Mouse (Mus musculus) WW6 (cell line): ENCODE data around the gene Sema3b.

Experiments used
- DNase-seq: peaks from one replicate; pipeline ENCODE4 v3.0.0-alpha.2; 2013; ENCODE audit warnings: low read depth, low spot score

The Sema3b gene

DNA sequence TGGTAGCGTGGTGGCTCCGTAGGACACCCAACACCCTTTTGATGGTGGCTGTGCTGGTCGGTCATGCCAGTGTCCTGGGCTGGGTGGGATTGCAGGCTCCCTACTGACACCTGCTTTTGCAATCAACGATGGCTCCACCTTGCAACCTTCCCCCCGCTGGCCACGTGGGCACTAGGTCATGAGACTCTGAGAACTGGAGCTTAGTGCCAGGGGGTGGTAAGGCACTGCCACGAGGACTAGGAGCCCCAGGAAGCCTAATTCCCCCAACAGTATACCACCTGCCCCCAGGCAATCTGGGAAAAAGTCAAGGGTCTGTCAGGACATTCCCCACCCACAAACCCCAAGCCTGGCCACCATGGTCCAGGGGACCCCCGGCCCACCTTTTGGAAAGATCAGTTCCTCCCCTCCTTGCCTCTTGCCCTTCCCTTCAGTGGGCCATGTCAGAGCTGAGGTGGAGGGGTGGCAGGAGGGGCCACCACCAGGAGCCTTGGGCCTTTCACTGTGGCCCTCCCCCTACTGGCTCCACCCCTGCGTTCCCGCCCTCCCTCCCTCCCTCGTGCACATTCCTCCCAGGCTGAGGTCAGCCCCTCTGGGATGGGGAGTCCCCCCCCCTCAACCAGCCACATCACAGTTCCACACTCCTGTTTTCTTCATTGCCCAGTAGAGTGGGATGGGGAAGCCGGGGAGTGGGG, at the start of gene Sema3b:
TSS of gene Sema3b (minus strand) at position 489 of the 692 bp plus-strand sequence.
- no peak for DNase-seq

- no peak for DNase-seq
These were observed 49.1 kb upstream of the Sema3b start for GRCm38 (mm10) chr9:107658096-107658495.

- DNase-seq: no peak
These were observed 48.1 kb upstream of the Sema3b start for GRCm38 (mm10) chr9:107657144-107657543.

DNA sequence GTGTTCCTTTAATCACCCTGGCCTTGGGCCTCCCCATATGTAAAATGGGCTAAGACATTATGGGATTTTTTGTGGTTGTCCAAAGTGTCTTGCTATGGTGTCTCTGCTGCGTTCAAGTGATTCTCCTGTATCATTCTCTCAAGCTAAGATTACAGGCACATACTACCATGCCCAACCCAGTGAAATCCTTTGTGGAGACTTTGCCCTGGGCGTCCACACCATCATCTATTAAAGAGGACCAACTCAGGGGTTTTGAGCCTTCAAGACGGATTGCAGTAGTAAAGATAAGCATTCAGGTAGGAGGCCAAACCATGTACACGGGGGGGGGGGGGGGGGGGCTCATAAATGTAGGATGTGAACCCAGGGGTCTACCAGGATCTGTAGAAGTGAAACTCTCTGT, 45.6 kb upstream of the Sema3b start:
- DNase-seq: no peak

DNA sequence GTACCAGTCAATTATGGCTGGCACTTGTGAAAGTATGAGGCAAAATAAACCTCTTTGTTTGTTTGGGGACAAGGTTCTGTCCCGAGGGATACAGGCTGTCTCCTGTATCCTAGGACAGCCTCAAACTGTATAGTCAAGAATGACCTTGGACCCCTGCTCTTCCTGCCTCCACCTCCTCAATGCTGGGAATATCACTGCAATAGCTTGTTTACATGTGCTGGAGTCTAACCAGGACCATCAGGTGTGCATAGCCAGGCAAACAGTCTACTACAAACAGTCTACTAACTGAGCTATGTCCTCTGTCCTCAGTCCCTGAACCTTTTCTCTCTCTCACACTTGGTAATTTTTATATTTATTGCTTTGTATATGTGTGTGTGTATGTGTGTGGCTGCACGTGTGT, 44.4 kb upstream of the Sema3b start:
- no peak for DNase-seq

DNA sequence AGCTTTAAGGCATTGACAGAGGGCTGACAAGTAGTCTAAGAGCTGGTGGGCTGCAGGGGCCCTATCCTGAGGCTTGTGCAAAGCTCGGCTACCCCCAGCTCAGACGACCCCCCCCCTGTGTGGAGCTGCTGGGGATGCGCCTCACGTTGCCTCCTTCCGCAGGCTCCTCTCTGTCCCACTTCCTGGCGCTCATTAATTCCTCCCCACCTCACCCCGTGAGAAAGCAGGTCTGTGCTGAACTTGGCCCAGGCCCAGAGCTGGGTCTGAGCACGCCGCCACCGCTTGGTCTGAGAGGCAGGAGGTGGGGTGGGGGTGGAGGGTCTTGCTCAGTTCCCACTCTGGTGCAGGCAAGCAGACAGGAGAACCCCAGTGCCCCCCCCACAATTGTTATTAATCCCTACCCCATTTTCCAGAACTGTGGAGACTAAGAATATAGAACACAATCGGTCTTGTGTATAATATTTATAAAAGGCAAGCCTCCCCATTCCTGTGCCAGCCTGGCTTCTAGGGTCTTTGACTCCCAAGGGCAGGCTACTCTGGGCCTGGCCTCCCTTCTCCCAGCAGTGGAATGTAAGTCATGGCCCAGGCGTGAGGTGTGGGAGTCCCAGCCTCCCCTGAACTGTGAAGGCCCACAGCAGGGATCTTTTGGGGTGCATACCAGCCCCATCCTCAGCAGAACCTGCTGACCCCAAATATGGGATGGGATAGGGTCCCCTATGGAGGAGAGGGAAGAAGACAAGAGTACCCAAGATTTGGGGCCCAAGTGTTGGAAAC, 41.9 kb upstream of the Sema3b start:
- no peak for DNase-seq

DNA sequence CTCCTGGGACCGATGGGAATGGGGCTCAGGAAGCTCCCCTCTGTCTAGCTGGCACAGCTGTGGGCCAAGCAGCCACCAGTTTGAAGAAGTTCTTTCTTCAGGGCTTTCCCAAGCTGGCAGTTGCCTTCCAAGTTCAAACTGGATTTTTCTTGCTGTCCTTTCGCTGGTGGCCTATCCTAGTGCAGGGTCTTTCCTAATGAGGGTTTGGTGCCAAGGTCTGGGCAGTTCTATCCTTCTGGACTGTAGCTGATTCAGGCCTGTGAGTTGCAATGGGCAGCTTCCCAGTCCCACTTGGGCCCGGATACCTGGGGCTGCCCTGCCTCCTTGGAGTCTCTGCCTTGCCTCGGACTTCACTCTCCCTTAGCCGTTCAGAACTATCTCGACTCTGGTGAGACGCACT, 41.2 kb upstream of the Sema3b start:
- DNase-seq: no peak

DNA sequence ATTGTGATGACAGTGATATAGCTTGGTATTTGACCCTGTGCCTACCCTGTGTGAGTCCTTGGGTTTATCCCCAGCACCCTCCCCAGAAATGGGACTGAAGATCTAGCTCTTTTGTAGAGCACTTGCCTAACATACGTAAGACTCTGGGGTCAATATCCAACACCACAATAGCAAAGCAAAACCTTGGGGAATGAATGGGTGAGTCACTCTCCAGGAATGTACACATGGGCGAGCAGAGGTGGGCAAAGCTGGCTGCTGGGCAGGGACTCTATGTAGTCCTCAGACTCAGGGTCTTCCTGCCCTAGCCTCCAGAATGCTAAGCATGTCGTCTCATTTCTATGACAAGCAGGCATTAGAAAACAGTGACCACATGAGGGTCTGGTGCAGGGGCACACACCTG, 39.7 kb upstream of the Sema3b start:
- DNase-seq: no peak

- DNase-seq: no peak
These were observed 37.9 kb upstream of the Sema3b start for GRCm38 (mm10) chr9:107646975-107647374.

- DNase-seq: no peak
These were observed 36.5 kb upstream of the Sema3b start for GRCm38 (mm10) chr9:107645577-107645976.

GRCm38 (mm10) chr9:107645153-107645510, 36.1 kb upstream of the Sema3b start:
- DNase-seq: no peak

DNA sequence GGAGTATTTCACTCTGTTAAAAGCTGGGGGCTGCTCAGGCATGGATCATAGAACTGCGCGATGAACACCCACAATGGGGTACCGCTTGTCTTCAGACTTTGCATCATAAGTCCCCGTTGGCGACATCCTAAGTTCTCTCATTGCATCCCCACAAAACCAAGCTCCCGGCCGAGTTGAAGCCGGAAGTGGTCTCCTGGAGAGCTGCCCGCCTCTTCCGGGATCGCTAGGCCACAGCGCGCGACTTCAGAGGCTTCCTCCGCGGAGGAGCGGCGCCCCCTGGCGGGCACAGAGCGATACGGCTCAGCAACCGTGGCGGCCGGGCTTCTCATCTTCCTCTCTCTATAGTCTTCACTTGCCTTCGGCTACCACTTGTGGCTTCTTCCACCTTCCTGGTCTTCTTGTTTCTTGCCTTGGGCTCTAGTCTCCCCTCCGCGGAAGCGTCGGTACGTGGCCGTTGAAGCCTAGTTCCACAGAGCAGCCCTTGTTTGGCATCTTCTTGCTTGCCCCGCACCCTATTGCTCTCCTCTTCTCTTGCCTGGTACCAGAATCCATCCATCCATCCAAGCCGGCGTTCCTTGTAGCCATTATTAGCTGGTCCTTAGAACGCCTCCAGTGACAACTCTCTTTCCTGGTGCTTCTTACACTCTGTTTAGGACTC, 35.6 kb upstream of the Sema3b start:
- peak; percentile 77 for DNase-seq

DNA sequence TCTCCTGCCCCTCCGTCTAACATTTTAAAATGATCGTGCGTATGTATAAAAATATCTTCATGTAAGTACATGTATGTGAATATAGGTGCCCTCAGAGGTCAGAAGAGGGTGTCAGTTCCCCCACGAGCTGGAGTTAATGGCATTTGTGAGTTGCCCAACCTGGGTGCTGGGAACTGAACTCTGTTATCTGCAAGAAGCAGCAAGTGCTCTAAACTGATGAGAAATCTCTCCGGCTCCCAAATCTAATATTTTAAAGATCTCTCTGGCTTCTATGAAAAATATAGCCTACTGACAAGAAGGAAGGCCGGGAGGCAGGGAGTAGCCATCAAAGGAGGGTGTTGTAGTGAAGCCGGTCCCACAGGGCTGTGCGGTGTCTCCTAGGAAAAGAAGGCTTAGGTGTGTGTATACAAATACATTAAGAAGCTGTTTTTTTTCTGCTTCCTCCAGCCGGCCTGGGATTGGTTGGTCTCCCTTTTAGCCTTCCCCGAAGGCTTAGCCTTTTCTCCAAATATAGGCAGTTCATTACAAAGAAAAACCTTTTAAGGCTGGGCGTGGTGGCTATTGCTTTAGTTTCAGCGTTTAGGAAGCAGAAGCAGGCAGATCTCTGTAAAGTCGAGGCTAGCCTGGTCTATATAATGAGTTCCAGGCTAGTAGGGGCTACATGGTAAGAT, 34.6 kb upstream of the Sema3b start:
- DNase-seq: no peak

DNA sequence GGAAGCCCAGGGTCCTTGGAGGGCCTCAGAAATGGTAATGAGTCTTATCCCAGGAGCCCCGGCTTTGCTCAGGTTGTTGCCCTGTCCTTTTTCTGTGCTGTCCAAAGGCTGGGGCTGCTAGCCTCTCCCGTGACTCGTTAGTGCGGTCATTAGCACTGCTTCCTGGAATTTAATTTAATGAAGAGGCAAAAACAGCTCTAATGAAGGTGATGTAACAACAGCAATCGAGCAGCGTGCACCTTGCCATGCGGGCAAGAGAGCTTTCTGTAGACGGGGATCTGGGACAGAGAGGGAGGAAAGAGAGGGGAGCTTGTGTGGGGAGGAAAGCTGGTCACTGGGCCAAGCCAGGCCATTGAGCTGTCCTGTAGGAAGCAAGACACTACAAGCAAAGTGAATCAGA, 32.6 kb upstream of the Sema3b start:
- no peak for DNase-seq

GRCm38 (mm10) chr9:107640257-107640772, 31.3 kb upstream of the Sema3b start:
- no peak for DNase-seq

GRCm38 (mm10) chr9:107637070-107637469, 28.0 kb upstream of the Sema3b start:
- DNase-seq: no peak

DNA sequence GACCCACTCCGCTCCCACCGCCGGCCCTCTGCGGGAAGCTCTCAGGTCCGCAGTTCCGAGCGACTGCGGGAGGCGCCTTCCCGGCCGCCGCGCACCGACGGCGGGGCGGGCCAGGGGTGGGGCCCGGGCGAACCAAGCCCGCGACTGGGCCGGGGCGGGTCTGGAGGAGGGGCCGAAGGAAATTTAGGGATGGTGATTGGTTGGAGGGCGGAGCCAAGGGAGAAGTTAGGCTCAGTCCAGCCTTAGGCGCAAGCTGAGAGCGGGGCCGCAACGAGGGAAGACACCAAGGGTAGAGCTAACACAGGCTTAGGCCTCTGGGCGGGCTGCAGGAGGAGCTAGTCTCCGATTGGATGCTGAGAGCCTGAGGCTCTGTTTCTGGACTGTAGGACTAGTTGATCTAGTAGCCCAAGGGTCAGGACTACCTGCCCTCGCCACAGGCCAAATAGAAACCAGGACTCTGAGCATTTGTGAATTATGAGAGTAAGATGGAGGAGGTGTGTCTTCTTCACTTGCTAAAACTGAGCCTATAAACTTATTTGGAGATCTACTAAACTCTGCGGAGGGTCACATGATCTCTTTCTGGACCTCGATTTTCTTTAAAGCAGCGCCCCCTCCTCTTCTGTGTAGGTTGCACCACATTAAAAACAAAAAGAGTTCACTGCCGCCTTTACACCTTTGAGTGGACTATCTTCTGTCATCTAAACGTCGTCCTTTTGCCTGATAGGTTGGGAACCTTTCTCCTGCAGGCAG, 26.4 kb upstream of the Sema3b start, which contains the start of gene Gnai2:
TSS of gene Gnai2 (minus strand) at position 89 of the 750 bp plus-strand sequence.
- peak; percentile 95 for DNase-seq

DNA sequence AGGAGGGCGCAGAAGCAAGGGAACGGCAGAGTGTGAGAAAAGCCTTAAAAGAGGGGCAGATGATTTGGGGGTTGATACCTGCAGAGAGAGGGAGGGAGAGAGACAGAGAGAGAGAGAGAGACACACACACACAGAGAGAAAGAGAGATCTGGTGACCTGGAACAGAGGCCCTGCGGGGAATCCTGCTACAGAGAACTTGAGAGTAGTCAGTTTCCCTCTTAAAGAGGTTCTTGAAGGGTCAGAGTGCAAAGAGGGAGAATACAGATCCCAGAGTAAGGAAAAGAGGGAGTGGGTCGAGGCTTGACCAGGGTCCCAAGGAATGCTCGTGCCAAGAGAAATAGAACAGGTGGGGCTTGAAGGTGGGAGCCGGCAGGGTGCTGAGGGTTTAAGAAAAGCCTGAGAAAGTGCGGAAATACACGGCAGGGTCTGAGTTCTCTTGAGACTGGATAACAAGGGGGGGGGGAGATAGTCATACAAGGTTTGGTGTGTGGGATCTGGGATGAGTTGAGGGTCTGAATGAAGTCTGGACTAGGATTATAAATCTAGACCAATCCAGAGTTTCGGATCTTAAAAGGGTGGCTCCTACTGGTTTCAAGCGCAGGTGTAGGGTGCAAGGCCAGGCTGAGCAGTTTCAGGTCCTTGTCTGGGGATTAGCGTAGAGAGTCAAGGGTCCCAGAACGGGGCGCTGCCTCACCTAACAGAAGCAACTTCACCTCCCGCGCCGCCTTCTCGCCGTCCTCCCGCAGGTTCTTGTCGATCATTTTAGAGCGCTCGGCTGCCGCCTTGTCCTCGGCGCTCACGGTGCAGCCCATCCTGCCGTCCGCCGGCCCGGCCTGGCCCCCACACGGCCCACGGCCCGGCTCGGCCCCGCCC, 25.6 kb upstream of the Sema3b start:
- DNase-seq: no peak

DNA sequence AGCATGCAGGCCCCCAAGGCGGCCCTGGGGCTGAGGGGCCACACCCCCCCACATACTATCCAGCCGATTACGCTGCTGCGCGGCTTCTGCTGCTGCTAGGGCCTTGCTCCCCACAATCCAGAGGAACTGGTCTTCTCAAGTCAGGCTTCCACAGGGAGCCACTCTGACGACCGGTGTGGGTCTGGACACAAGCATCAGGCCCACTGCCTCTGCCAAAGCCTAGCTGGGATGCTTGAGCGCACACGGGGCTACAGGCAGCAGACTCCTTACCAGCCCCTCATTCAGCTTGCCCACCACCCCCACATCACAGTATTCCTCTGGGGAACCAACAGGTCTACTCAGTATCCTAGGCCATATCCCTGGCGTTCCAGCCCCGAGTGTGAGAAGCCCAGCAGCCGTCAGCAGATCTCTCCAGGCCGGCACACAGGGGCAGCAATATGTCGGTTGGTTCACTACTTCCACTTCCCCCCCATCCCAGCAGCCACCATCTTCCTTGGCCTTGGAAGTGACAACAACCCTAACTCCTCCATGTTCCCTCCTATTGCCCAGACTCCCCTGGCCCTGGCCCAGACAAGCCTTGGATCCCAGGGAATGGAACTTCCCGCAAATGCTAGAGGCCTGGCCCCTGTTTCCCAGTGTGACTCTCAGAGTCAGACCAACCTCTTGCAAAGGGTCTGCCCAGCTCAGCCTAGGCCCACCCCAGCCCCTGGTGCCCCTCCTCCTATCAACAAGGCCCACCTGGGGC, 24.8 kb upstream of the Sema3b start:
- DNase-seq: no peak
